Mouse (Mus musculus): ENCODE results near the gene Pi4k2b. TPM values are rescaled to one million over a fixed set of nuclear protein-coding genes. Genes with fewer than 3 reads are reported as not detected.

Gene Pi4k2b
- polyA plus RNA-seq, 1 experiment, result 8.5 TPM

GRCm38 (mm10) chr5:52813312-52813711, 71.9 kb downstream of the Pi4k2b start:
- Histone ChIP-seq H3K4me3 (ENCODE audit: insufficient read depth, low read depth, low read length) (no peak overlapping the region), H3K4me1 (ENCODE audit: control insufficient read depth, insufficient read depth, low read length) (no peaks in the 10 kb centered on the region), H3K36me3 (ENCODE audit: control insufficient read depth, insufficient read depth, low read length) (no peaks in the 10 kb centered on the region), H3K27me3 (replicated peaks; ENCODE audit: control insufficient read depth, insufficient read depth, low read length) (no peaks in the 10 kb centered on the region), H3K27ac (ENCODE audit: insufficient read depth, low read depth, low read length) (no peak overlapping the region)
- no peak for TF ChIP-seq POLR2A (IDR thresholded peaks at IDR 0.05; ENCODE audit: low read depth, low read length)
- DNase-seq, result no peak
- WGBS, result 93% methylated on average over 7 of the region's 7 CpGs

- Histone ChIP-seq H3K4me1 (ENCODE audit: control insufficient read depth, insufficient read depth, low read length) (no peaks in the 10 kb centered on the region), H3K36me3 (ENCODE audit: control insufficient read depth, insufficient read depth, low read length) (no peaks in the 10 kb centered on the region), H3K27me3 (replicated peaks; ENCODE audit: control insufficient read depth, insufficient read depth, low read length) (no peaks in the 10 kb centered on the region), H3K27ac (ENCODE audit: insufficient read depth, low read depth, low read length) (no peak overlapping the region), H3K4me3 (ENCODE audit: insufficient read depth, low read depth, low read length) (no peak overlapping the region)
- no peak for DNase-seq
- TF ChIP-seq CTCF (conservative IDR thresholded peaks at IDR 0.05; ENCODE audit: insufficient read depth, insufficient read length, low read depth, low read length) (no peak), POLR2A (IDR thresholded peaks at IDR 0.05; ENCODE audit: low read depth, low read length) (no peak)
- 89% methylated on average over 7 of the region's 7 CpGs for WGBS
Observed at GRCm38 (mm10) chr5:52818676-52819075, 77.3 kb downstream of the Pi4k2b start.

Other genes with a start within 250 kb of the Pi4k2b start
- gene Lgi2, start 175.1 kb upstream of the Pi4k2b start, polyA plus RNA-seq (2012; rRNA removed), result 0.25 and 0.39 TPM in 2 replicates
- gene Sepsecs, start 71.9 kb upstream of the Pi4k2b start, polyA plus RNA-seq (2012; rRNA removed), result 10.5 and 11.9 TPM in 2 replicates
- gene Zcchc4, start 33.8 kb downstream of the Pi4k2b start, polyA plus RNA-seq (2012; rRNA removed), result 6.3 and 6.5 TPM in 2 replicates
- 16.6 and 24.5 TPM in 2 replicates for gene Anapc4, start 92.4 kb downstream of the Pi4k2b start, polyA plus RNA-seq (2012; rRNA removed)

Measured in kidney, adult 2 months (tissue).